Mouse (Mus musculus): ENCODE results near the gene Milr1. TPM values are rescaled to one million over a fixed set of nuclear protein-coding genes. Genes with fewer than 3 reads are reported as not detected.

Milr1 gene
- total and polyA plus RNA-seq, 3 experiments = 0.29 to 1.4 (median 0.93) TPM

GRCm38 (mm10) chr11:106759028-106759427, 8.0 kb downstream of the Milr1 start:
- Histone ChIP-seq H3K36me3 (ENCODE audit: control insufficient read depth, insufficient read depth, low read length) (no peaks in the 10 kb centered on the region), H3K4me3 (no peak overlapping the region), H3K9ac (ENCODE audit: low read depth, low read length) (no peak overlapping the region), H3K27ac (no peak overlapping the region), H3K4me1 (ENCODE audit: control insufficient read depth, insufficient read depth, low read length) (peaks cover 2% of the 10 kb centered on the region; the same call in 1 of the 2 replicates), H3K27me3 (ENCODE audit: control insufficient read depth, insufficient read depth, low read length) (no peaks in the 10 kb centered on the region), H3K79me2 (replicated peaks; ENCODE audit: control insufficient read depth, insufficient read depth, low read length) (no peaks in the 10 kb centered on the region)
- TF ChIP-seq CTCF (IDR thresholded peaks at IDR 0.05) (no peak), EP300 (IDR thresholded peaks at IDR 0.05; ENCODE audit: insufficient read depth, low read depth, low read length) (no peak), POLR2A (IDR thresholded peaks at IDR 0.05; ENCODE audit: insufficient read depth, low read depth, low read length) (no peak)
- 82% methylated on average over 3 of the region's 3 CpGs for WGBS
- intact Hi-C loops (cut with DNase I) = no loop called here
- DNase-seq = no peak

- WGBS = 89% methylated on average over 5 of the region's 5 CpGs
- Histone ChIP-seq H3K9ac (ENCODE audit: low read depth, low read length) (no peak overlapping the region), H3K27me3 (ENCODE audit: control insufficient read depth, insufficient read depth, low read length) (no peaks in the 10 kb centered on the region), H3K79me2 (replicated peaks; ENCODE audit: control insufficient read depth, insufficient read depth, low read length) (no peaks in the 10 kb centered on the region), H3K27ac (no peak overlapping the region), H3K36me3 (ENCODE audit: control insufficient read depth, insufficient read depth, low read length) (no peaks in the 10 kb centered on the region), H3K4me3 (no peak overlapping the region), H3K4me1 (ENCODE audit: control insufficient read depth, insufficient read depth, low read length) (peaks cover 2% of the 10 kb centered on the region; the same call in 1 of the 2 replicates)
- no peak for TF ChIP-seq POLR2A (IDR thresholded peaks at IDR 0.05; ENCODE audit: insufficient read depth, low read depth, low read length)
- no peak for TF ChIP-seq CTCF (IDR thresholded peaks at IDR 0.05)
- TF ChIP-seq EP300 (IDR thresholded peaks at IDR 0.05; ENCODE audit: insufficient read depth, low read depth, low read length) = no peak
- intact Hi-C loops (cut with DNase I) = no loop called here
- DNase-seq = no peak
Observed at GRCm38 (mm10) chr11:106760511-106760910, 9.5 kb downstream of the Milr1 start.

GRCm38 (mm10) chr11:106762139-106762799, 11.2 kb downstream of the Milr1 start:
- H3K9ac ChIP-seq (ENCODE audit: low read depth, low read length) = no peak overlapping the region
- intact Hi-C loops (cut with DNase I) = no loop called here
- peak; percentile 53 to 68 for DNase-seq
- no peak for TF ChIP-seq CTCF (IDR thresholded peaks at IDR 0.05)
- no peak for TF ChIP-seq EP300 (IDR thresholded peaks at IDR 0.05; ENCODE audit: insufficient read depth, low read depth, low read length)
- no peak for TF ChIP-seq POLR2A (IDR thresholded peaks at IDR 0.05; ENCODE audit: insufficient read depth, low read depth, low read length)
- peak overlapping the region; percentile 23; the same call in 1 of the 2 replicates for H3K27ac ChIP-seq
- H3K4me3 ChIP-seq = no peak overlapping the region
- no peaks in the 10 kb centered on the region for H3K27me3 ChIP-seq (ENCODE audit: control insufficient read depth, insufficient read depth, low read length)
- H3K36me3 ChIP-seq (ENCODE audit: control insufficient read depth, insufficient read depth, low read length) = no peaks in the 10 kb centered on the region
- 32% methylated on average over 5 of the region's 5 CpGs for WGBS
- H3K79me2 ChIP-seq (replicated peaks; ENCODE audit: control insufficient read depth, insufficient read depth, low read length) = no peaks in the 10 kb centered on the region
- H3K4me1 ChIP-seq (ENCODE audit: control insufficient read depth, insufficient read depth, low read length) = peaks cover 2% of the 10 kb centered on the region; the same call in 1 of the 2 replicates

- DNase-seq = no peak
- 70% methylated on average over 9 of the region's 9 CpGs for WGBS
- intact Hi-C loops (cut with DNase I) = no loop called here
- H3K4me1 ChIP-seq (ENCODE audit: control insufficient read depth, insufficient read depth, low read length) = peaks cover 2% of the 10 kb centered on the region; the same call in 1 of the 2 replicates
- H3K9ac ChIP-seq (ENCODE audit: low read depth, low read length) = no peak overlapping the region
- no peaks in the 10 kb centered on the region for H3K27me3 ChIP-seq (ENCODE audit: control insufficient read depth, insufficient read depth, low read length)
- no peaks in the 10 kb centered on the region for H3K79me2 ChIP-seq (replicated peaks; ENCODE audit: control insufficient read depth, insufficient read depth, low read length)
- no peaks in the 10 kb centered on the region for H3K36me3 ChIP-seq (ENCODE audit: control insufficient read depth, insufficient read depth, low read length)
- no peak overlapping the region for H3K4me3 ChIP-seq
- peak overlapping the region; percentile 38; the same call in 1 of the 2 replicates for H3K27ac ChIP-seq
- no peak for TF ChIP-seq POLR2A (IDR thresholded peaks at IDR 0.05; ENCODE audit: insufficient read depth, low read depth, low read length)
Observed at GRCm38 (mm10) chr11:106762800-106763185, 11.8 kb downstream of the Milr1 start.

GRCm38 (mm10) chr11:106766611-106767162, 15.7 kb downstream of the Milr1 start:
- Histone ChIP-seq H3K27me3 (ENCODE audit: control insufficient read depth, insufficient read depth, low read length) (no peaks in the 10 kb centered on the region), H3K9ac (ENCODE audit: low read depth, low read length) (no peak overlapping the region), H3K79me2 (replicated peaks; ENCODE audit: control insufficient read depth, insufficient read depth, low read length) (no peaks in the 10 kb centered on the region), H3K4me3 (no peak overlapping the region), H3K4me1 (ENCODE audit: control insufficient read depth, insufficient read depth, low read length) (peaks cover 2% of the 10 kb centered on the region; the same call in 1 of the 2 replicates), H3K36me3 (ENCODE audit: control insufficient read depth, insufficient read depth, low read length) (no peaks in the 10 kb centered on the region; the same call in 1 of the 2 replicates), H3K27ac (no peak overlapping the region)
- no peak for TF ChIP-seq POLR2A (IDR thresholded peaks at IDR 0.05; ENCODE audit: insufficient read depth, low read depth, low read length)
- no peak for TF ChIP-seq CTCF (IDR thresholded peaks at IDR 0.05)
- no peak for TF ChIP-seq EP300 (IDR thresholded peaks at IDR 0.05; ENCODE audit: insufficient read depth, low read depth, low read length)
- intact Hi-C loops (cut with DNase I) = no loop called here
- DNase-seq = no peak
- WGBS = 88% methylated on average over 4 of the region's 4 CpGs

- no peak for TF ChIP-seq EP300 (IDR thresholded peaks at IDR 0.05; ENCODE audit: insufficient read depth, low read depth, low read length)
- peak; percentile 30; the same call in 1 of the 2 replicates for TF ChIP-seq CTCF (IDR thresholded peaks at IDR 0.05)
- intact Hi-C loops (cut with DNase I) = no loop called here
- no peak overlapping the region for H3K4me3 ChIP-seq
- H3K27ac ChIP-seq = no peak overlapping the region
- no peaks in the 10 kb centered on the region for H3K4me1 ChIP-seq (ENCODE audit: control insufficient read depth, insufficient read depth, low read length)
- H3K27me3 ChIP-seq (ENCODE audit: control insufficient read depth, insufficient read depth, low read length) = no peaks in the 10 kb centered on the region
- no peak for DNase-seq
- WGBS = 93% methylated on average over 4 of the region's 4 CpGs
- H3K9ac ChIP-seq (ENCODE audit: low read depth, low read length) = no peak overlapping the region
- H3K36me3 ChIP-seq (ENCODE audit: control insufficient read depth, insufficient read depth, low read length) = no peaks in the 10 kb centered on the region; the same call in 1 of the 2 replicates
- no peaks in the 10 kb centered on the region for H3K79me2 ChIP-seq (replicated peaks; ENCODE audit: control insufficient read depth, insufficient read depth, low read length)
Observed at GRCm38 (mm10) chr11:106767516-106767915, 16.5 kb downstream of the Milr1 start.

Measured in heart, adult 2 months (tissue).